Mouse (Mus musculus) brown adipose tissue, adult 24 weeks (tissue): ENCODE measurements around the gene Olig2. TPM values are rescaled to one million over a fixed set of nuclear protein-coding genes. Genes with fewer than 3 reads are reported as not detected.
A peak's percentile ranks its signal among the peaks of the same experiment; 100 is the strongest.
"Not testable (repeated sequence)": the region's sequence is repeated elsewhere in the genome, so short reads cannot be mapped to it uniquely, and the experiment has no call there.

ENCODE experiments used
- H3K27ac ChIP-seq: fragments of 200-500 bp; replicated peaks from 2 replicates; pipeline ENCODE4 v1.5.1; 2012; ENCODE audit warnings: low read depth, mild to moderate bottlenecking, low read length
- H3K4me1 ChIP-seq: fragments of 200-500 bp; 2 replicates; pipeline ENCODE4 v1.6.1; 2012; ENCODE audit warnings: low read length, mixed read lengths; ENCODE audit not compliant: control insufficient read depth, insufficient read depth, insufficient read length
- H3K4me3 ChIP-seq: fragments of 200-500 bp; 2 replicates; pipeline ENCODE4 v1.5.1; 2012; ENCODE audit warnings: low read depth, mild to moderate bottlenecking, low read length, moderate library complexity; ENCODE audit not compliant: insufficient read depth
- polyA plus RNA-seq: library from polyadenylated mRNA; stranded (reverse); fragments of >200 nt; gene quantifications from 2 replicates; pipeline ENCODE4 v1.2.4, GENCODE M21; 2012; ENCODE audit not compliant: missing spikeins, insufficient read depth, insufficient read length

The Olig2 gene
- polyA plus RNA-seq, 1 experiment = not detected

GRCm38 (mm10) chr16:91233241-91233944 is 8.1 kb downstream of the Olig2 start:
- H3K27ac ChIP-seq = no peak overlapping the region

GRCm38 (mm10) chr16:91239024-91239423 is 13.8 kb downstream of the Olig2 start:
- no peaks in the 10 kb centered on the region for H3K4me1 ChIP-seq
- H3K4me3 ChIP-seq = no peak overlapping the region
- no peak overlapping the region for H3K27ac ChIP-seq

More at GRCm38 (mm10) chr16:91233241-91233944, 8.1 kb downstream of the Olig2 start:
- Histone ChIP-seq H3K4me1 (no peaks in the 10 kb centered on the region), H3K4me3 (no peak overlapping the region)

- H3K4me3 ChIP-seq = no peak overlapping the region
- H3K4me1 ChIP-seq = no peaks in the 10 kb centered on the region
These were observed 21.0 kb downstream of the Olig2 start for GRCm38 (mm10) chr16:91246292-91246691.

GRCm38 (mm10) chr16:91255419-91256164 is 30.3 kb downstream of the Olig2 start:
- peak overlapping the region; percentile 2; the same call in 1 of the 2 replicates for H3K4me3 ChIP-seq
- not testable (repeated sequence) for H3K27ac ChIP-seq, H3K4me1 ChIP-seq

More at GRCm38 (mm10) chr16:91246292-91246691, 21.0 kb downstream of the Olig2 start:
- H3K27ac ChIP-seq = no peak overlapping the region

GRCm38 (mm10) chr16:91258956-91259355 is 33.7 kb downstream of the Olig2 start:
- Histone ChIP-seq H3K4me1 (no peaks in the 10 kb centered on the region), H3K4me3 (no peak overlapping the region), H3K27ac (no peak overlapping the region)

- Histone ChIP-seq H3K4me3 (no peak overlapping the region), H3K4me1 (no peaks in the 10 kb centered on the region), H3K27ac (no peak overlapping the region)
These were observed 35.6 kb downstream of the Olig2 start for GRCm38 (mm10) chr16:91260861-91261260.

- Histone ChIP-seq H3K4me1 (no peaks in the 10 kb centered on the region), H3K27ac (no peak overlapping the region), H3K4me3 (no peak overlapping the region)
These were observed 37.4 kb downstream of the Olig2 start for GRCm38 (mm10) chr16:91262467-91263220.

- Histone ChIP-seq H3K4me3 (no peak overlapping the region), H3K27ac (no peak overlapping the region), H3K4me1 (no peaks in the 10 kb centered on the region; the same call in 1 of the 2 replicates)
These were observed 40.7 kb downstream of the Olig2 start for GRCm38 (mm10) chr16:91265972-91266371.

- peak overlapping the region; percentile 26 for H3K4me3 ChIP-seq
- peaks cover 2% of the 10 kb centered on the region; the same call in 1 of the 2 replicates for H3K4me1 ChIP-seq
- H3K27ac ChIP-seq = no peak overlapping the region
These were observed 43.6 kb downstream of the Olig2 start for GRCm38 (mm10) chr16:91268724-91269452.

- peak within 1 kb of the TSS; percentile 26 for H3K4me3 ChIP-seq
- no peak within 1 kb of the TSS for H3K27ac ChIP-seq
- peaks cover 2% of the 10 kb centered on the region; the same call in 1 of the 2 replicates for H3K4me1 ChIP-seq
These were observed 44.4 kb downstream of the Olig2 start, which contains the start of gene Olig1 for GRCm38 (mm10) chr16:91269468-91270211. Gene Olig1 (plus strand): TSS chr16:91269772.

- no peak overlapping the region for H3K27ac ChIP-seq
- H3K4me1 ChIP-seq = peaks cover 2% of the 10 kb centered on the region; the same call in 1 of the 2 replicates
- H3K4me3 ChIP-seq = peak overlapping the region; percentile 26; the same call in 1 of the 2 replicates
These were observed 45.1 kb downstream of the Olig2 start for GRCm38 (mm10) chr16:91270212-91270971.

GRCm38 (mm10) chr16:91270982-91271549 is 45.8 kb downstream of the Olig2 start:
- H3K4me3 ChIP-seq = peak overlapping the region; percentile 36; the same call in 1 of the 2 replicates

GRCm38 (mm10) chr16:91271634-91272033 is 46.4 kb downstream of the Olig2 start:
- no peak overlapping the region for H3K27ac ChIP-seq
- peaks cover 2% of the 10 kb centered on the region; the same call in 1 of the 2 replicates for H3K4me1 ChIP-seq
- peak overlapping the region; percentile 36; the same call in 1 of the 2 replicates for H3K4me3 ChIP-seq

More at GRCm38 (mm10) chr16:91270982-91271549, 45.8 kb downstream of the Olig2 start:
- Histone ChIP-seq H3K4me1 (peaks cover 2% of the 10 kb centered on the region; the same call in 1 of the 2 replicates), H3K27ac (no peak overlapping the region)
